17 mouse cellular contexts compared by ENCODE assay signal in genomic region chr16:85772272-85772671, GRCm38 (mm10). TPM values are rescaled to one million over a fixed set of nuclear protein-coding genes. Genes with fewer than 3 reads are reported as not detected.
"Had no signal": no experiment of that assay in that cellular context is flagged by ENCODE, and none has a peak within 500 bp of the region (broad histone marks: within the 10 kb centered on the region; RNA-seq: fewer than 3 reads in every experiment).

No protein-coding gene starts in this region.

- DNase-seq: kidney, adult 8-10 months; kidney, postnatal 10 days; kidney, postnatal 36 days; liver, postnatal 0 days; lung, embryonic 14.5 days; thymus, adult 18-20 months; thymus, postnatal 36 days had no signal

- ATAC-seq: liver, postnatal 0 days; lung, postnatal 0 days; midbrain, embryonic 13.5 days; midbrain, embryonic 16.5 days had no signal

- H3K9ac ChIP-seq: kidney, embryonic 15.5 days; limb, embryonic 12.5 days; limb, embryonic 15.5 days; liver, embryonic 14.5 days; liver, postnatal 0 days; lung, embryonic 14.5 days; midbrain, embryonic 13.5 days had no signal

- H3K4me3 ChIP-seq: kidney, embryonic 15.5 days; limb, embryonic 12.5 days; limb, embryonic 15.5 days; midbrain, embryonic 13.5 days had no signal

- H3K27me3 ChIP-seq: kidney, embryonic 15.5 days; limb, embryonic 12.5 days; limb, embryonic 15.5 days; midbrain, embryonic 13.5 days had no signal

- H3K27ac ChIP-seq: kidney, embryonic 15.5 days; limb, embryonic 12.5 days; limb, embryonic 15.5 days; liver, embryonic 14.5 days; macrophage; midbrain, embryonic 13.5 days had no signal

- H3K9me3 ChIP-seq: kidney, embryonic 15.5 days; limb, embryonic 12.5 days; limb, embryonic 15.5 days; midbrain, embryonic 13.5 days had no signal

- H3K4me2 ChIP-seq: kidney, embryonic 15.5 days; limb, embryonic 12.5 days; limb, embryonic 15.5 days; liver, embryonic 11.5 days; lung, embryonic 14.5 days; midbrain, embryonic 13.5 days had no signal

- H3K36me3 ChIP-seq: kidney, embryonic 15.5 days; limb, embryonic 12.5 days; limb, embryonic 15.5 days; midbrain, embryonic 13.5 days had no signal

- H3K4me1 ChIP-seq: kidney, embryonic 15.5 days; limb, embryonic 12.5 days; limb, embryonic 15.5 days; midbrain, embryonic 13.5 days had no signal

RNA-seq across cellular contexts. Expression of gene Adamts1, which starts 30.6 kb away (rescaled TPM):
- total RNA-seq: megakaryocyte, adult 5-6 weeks had no signal
